Mouse (Mus musculus) neutrophil, adult 83 days (primary cell): ENCODE measurements around the gene Cby1. TPM values are rescaled to one million over a fixed set of nuclear protein-coding genes. Genes with fewer than 3 reads are reported as not detected.

ENCODE experiments used
- total RNA-seq, 2 experiments: library from RNA; stranded (reverse); gene quantifications; one replicate each; pipeline ENCODE4 v1.2.4; 2023

Cby1 gene
- total RNA-seq = 10 to 100 TPM; 23.4 to 26.9 TPM

DNA sequence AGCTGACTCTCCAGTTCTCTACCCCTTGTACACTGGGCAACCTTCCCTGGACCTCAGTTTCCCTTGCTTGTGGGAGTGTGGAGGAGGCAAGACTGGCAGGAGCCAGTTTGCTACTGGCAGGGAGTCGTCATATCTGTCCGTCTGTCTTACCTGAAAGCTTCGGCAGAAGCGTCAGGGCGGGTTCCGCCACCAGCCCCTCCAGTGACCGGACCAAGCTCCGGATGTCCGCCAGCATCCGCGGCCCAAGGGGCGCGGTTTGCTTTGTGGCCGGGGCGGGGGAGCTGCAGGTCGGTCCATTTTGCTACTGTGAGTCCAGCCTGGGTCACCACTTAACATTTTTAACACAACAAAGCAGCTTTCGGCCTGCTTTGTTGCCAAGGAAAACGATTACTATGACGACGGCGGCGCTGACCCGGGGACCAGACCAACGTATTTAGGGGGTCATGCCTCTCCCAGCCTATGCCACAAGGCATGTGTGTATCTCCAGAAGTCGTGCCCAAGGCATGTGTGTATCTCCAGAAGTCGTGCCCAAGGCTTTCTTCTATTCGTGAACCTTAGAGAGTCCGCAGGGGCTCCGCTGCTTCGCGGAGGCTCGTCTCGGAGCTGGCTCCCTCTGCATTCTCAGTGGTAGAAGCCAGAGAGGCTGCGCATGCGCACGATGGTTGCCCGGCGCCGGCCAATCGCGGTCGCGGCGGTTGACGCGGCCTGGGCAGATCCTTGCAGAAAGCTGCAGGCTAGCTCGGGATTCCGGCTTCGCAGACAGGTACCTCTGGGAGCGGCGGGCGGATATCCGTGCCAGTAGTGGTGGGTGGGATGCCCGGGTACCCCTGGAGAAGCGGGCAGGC is at the start of gene Cby1, which contains the start of gene Fam227a:
Gene Cby1, plus strand, starts transcription at position 669 of the 845 bp plus-strand sequence.
Gene Fam227a, minus strand, starts transcription at position 426 of the 845 bp plus-strand sequence.

DNA sequence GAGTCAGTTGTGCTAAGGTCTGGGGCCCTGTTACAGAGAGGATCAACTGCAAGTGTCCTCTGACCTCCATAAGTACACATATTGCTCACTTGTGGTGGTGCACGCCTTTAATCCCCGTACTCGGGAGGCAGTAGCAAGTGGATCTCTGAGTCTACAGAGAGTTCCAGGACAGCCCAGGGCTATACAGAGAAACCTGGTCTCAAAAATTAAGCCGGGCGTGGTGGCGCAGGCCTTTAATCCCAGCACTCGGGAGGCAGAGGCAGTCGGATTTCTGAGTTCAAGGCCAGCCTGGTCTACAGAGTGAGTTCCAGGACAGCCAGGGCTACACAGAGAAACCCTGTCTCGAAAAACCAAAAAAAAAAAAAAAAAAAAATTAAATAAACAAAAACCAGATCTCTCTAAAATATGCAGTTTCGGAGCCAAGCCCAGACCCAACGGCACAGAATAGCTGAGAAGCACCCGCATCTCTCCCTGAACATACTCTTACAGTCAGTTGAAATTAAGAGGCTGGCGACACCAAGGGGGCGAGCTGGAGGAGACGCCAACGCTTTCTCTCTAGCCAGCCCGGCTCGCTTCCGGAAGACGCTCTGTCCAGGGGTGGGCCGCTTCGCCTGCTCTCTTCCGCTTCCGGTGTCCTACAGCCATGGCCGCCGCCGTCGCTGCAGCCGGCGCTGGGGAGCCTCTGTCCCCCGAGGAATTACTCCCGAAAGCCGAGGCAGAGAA is 11.4 kb downstream of the Cby1 start, which contains the start of gene Tomm22:
Gene Tomm22, plus strand, starts transcription at position 613 of the 723 bp plus-strand sequence.

DNA sequence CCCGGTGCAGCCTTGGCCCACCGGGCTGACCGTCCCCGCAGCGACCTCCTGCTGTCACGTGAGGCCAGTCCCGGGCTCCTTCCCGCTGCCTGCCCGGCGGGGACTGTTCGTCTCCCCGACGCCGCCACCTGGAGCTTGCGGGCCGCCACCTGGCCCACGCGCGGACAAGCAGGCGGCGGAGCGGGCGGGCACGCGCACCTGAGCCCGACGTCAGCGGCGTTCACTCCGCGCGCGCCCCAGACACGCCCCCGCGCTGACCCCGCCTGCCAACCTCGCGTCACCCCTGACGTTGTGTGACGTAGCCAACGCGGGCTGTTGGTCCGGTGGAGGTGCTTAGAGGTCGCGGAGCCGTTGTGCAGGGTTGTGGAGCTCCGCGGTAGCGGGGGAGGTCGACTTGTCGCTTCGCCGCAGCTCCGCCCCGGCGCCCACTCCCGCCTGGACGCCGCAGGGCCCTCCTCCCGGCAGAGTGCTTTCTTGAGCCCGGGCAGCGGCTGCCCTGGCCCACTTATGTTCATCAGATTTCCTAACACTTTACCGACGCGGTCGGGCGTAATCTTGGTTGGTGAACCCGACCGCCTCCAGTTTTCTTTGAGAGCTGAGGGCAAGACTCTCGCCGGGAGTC is 28.8 kb downstream of the Cby1 start, which contains the start of gene Josd1:
Gene Josd1, minus strand, starts transcription at position 274 of the 622 bp plus-strand sequence.

DNA sequence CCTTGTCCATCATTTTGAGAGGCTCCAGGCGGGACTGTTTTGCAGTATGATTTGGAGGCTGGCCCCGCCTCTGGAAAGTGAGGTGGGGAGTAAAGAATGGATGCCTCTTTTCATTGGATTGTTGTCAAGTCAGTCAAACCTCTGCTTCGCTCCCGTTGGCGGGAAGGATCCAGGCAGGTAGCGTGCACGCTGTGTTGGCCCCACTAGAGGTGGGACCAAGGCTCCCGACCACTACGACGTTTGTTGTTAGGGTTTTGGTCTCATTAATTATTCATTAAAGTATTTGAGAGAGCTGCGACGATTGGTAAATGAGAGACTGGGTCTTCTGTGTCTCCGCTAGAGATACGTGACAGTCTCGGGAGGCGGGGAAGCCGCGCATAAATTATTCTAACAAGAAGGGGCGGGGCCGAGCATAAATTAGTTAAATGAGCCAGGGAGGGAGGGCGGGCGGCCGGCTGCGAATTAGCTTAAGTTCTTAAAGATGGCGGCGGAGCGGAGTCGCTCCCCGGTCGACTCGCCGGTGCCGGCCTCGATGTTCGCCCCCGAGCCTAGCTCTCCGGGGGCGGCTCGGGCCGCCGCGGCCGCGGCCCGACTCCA is 31.5 kb downstream of the Cby1 start, which contains the start of gene Gtpbp1:
Gene Gtpbp1, plus strand, starts transcription at position 420 of the 597 bp plus-strand sequence.

Other genes starting within 250 kb of the Cby1 start
- gene Csnk1e, start 203.6 kb upstream of the Cby1 start, total RNA-seq = 10 to 100 TPM; 69.8 to 90.0 TPM
- gene Kcnj4, start 154.0 kb upstream of the Cby1 start, total RNA-seq = not detected
- gene Kdelr3, start 142.8 kb upstream of the Cby1 start, total RNA-seq = under 1 TPM in 1 of 2 experiments, not detected in 1; 0.72 TPM
- 100 to 1,000 TPM; 166 to 169 TPM for gene Ddx17, start 112.5 kb upstream of the Cby1 start, total RNA-seq
- gene Dmc1, start 54.1 kb upstream of the Cby1 start, total RNA-seq = 1 to 10 TPM; 2.0 to 2.7 TPM
- gene Fam227a, start 243 bp upstream of the Cby1 start, total RNA-seq = 1 to 10 TPM; 2.1 to 4.1 TPM
- gene Tomm22, start 11.7 kb downstream of the Cby1 start, total RNA-seq = 10 to 100 TPM; 91.1 to 98.5 TPM
- 10 to 100 TPM; 21.3 to 22.0 TPM for gene Josd1, start 28.7 kb downstream of the Cby1 start, total RNA-seq
- 10 to 100 TPM; 86.6 to 97.8 TPM for gene Gtpbp1, start 31.6 kb downstream of the Cby1 start, total RNA-seq
- gene Sun2, start 83.3 kb downstream of the Cby1 start, total RNA-seq = 100 to 1,000 TPM; 537 to 557 TPM
- gene Dnal4, start 118.7 kb downstream of the Cby1 start, total RNA-seq = 1 to 10 TPM; 8.2 to 9.7 TPM
- gene Nptxr, start 145.6 kb downstream of the Cby1 start, total RNA-seq = under 1 TPM; 0.13 to 0.20 TPM
- under 1 TPM in 1 of 2 experiments, not detected in 1; 0.71 TPM for gene Npcd, start 175.0 kb downstream of the Cby1 start, total RNA-seq
- 1 to 10 TPM; 6.3 to 8.4 TPM for gene Cbx6, start 175.5 kb downstream of the Cby1 start, total RNA-seq
- gene Apobec3, start 232.5 kb downstream of the Cby1 start, total RNA-seq = 10 to 100 TPM; 57.1 to 72.6 TPM